Mouse (Mus musculus): ENCODE results near the gene 7530416G11Rik. TPM values are rescaled to one million over a fixed set of nuclear protein-coding genes. Genes with fewer than 3 reads are reported as not detected.

The 7530416G11Rik gene
- polyA plus RNA-seq, 1 experiment from 2014 or later = not detected

Other genes starting within 250 kb of the 7530416G11Rik start
- gene Atxn10, start 167.0 kb downstream of the 7530416G11Rik start, polyA plus RNA-seq (2016; fragmentation: Nextera tagmentation; extraction: Ambion mirVana) = 284 and 311 TPM in 2 replicates
- 10.9 and 17.1 TPM in 2 replicates for gene Wnt7b, start 79.2 kb upstream of the 7530416G11Rik start, polyA plus RNA-seq (2016; fragmentation: Nextera tagmentation; extraction: Ambion mirVana)
- 0.16 and 0.45 TPM in 2 replicates for gene Ppara, start 231.8 kb upstream of the 7530416G11Rik start, polyA plus RNA-seq (2016; fragmentation: Nextera tagmentation; extraction: Ambion mirVana)